Mouse (Mus musculus) ES-E14 (cell line): ENCODE results near the gene Dock9.

Experiments used
- CHD2 ChIP-seq: IDR thresholded peaks from 2 replicates; pipeline ENCODE4 v1.6.1; 2014; ENCODE audit warnings: mild to moderate bottlenecking, low read depth, low read length, inconsistent platforms
- MAFK ChIP-seq: IDR thresholded peaks from 2 replicates; pipeline ENCODE4 v1.6.1; 2014; ENCODE audit warnings: mild to moderate bottlenecking, low read depth, low read length, inconsistent platforms; ENCODE audit not compliant: insufficient read depth

DNA sequence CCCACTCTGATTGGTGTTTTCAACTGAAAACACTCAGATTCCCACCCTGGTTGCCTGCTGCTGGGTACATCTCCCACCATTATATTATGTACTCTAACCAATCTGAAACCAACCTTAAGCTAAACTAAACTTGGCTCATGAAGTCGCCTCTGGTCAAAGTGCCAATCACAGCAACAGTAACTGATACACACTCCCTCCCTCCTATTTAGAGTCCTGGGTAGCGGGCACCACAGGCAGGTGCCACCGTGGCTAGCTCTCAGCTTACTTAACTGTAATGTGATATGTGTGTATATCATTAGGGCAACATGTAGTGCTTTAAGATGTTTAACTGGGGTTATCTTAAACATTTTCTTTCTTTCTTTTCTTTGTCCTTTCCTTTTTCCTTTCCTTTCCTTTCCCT is 177.1 kb downstream of the Dock9 start:
- TF ChIP-seq CHD2 = no peak
- no peak for TF ChIP-seq MAFK
